Mouse (Mus musculus) liver, embryonic 18 days (tissue): Measurements from ENCODE around the gene Trim30a. TPM values are rescaled to one million over a fixed set of nuclear protein-coding genes. Genes with fewer than 3 reads are reported as not detected.

Experiments
- polyA plus RNA-seq: library from polyadenylated mRNA; depleted of rRNA; stranded (reverse); fragments of >200 nt; gene quantifications from 2 replicates; pipeline ENCODE4 v1.2.3, GENCODE M21; 2012; rRNA removed

Trim30a gene
- polyA plus RNA-seq: 9.0 and 10.3 TPM in 2 replicates

DNA sequence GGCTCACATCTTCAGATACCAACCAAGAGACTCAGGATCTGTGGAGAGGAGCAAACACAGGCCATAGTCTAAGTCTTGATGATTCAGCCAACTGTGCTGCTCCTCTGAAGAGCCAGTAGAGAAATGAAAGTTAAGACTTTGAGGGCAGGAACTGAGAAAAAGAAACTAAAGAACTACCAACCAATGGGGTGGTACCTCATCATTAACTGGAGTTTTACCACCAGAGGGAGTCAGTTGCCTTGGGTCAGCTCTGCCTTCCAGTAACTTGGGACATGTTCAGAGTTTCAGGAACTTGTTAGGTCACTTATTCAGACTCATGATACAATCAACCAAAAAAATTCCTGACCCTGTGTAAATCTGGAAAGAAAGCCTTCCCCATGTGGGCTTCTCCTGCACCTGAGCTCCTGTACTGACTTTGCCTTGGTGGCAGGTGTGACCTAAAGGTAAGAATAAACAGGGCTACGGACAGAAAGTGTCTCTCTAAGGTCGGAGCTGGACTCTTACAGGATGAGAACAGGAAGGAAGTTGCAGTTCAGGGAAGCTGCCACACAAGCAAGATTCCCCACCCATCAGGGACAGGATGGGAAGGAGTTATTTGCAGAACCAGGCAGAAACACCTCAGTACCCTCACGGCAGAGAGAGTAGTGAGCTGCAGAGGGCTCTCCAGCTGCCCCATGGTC, at the start of gene Trim30a:
Trim30a (minus strand) TSS at position 129 of the 680 bp plus-strand sequence.

GRCm38 (mm10) chr7:104507421-104508065, 42.5 kb upstream of the Trim30a start, which contains the start of gene Trim30d:
TSS of gene Trim30d (minus strand) at chr7:104507849.

GRCm38 (mm10) chr7:104400698-104401097, 64.3 kb downstream of the Trim30a start, which contains the start of gene Trim30c:
TSS of gene Trim30c (minus strand) at chr7:104400837.

GRCm38 (mm10) chr7:104369736-104370414, 95.1 kb downstream of the Trim30a start, which contains the start of gene Trim30b:
TSS of gene Trim30b (minus strand) at chr7:104369884.

Other genes with a start within 250 kb of the Trim30a start
- 0.81 and 0.87 TPM in 2 replicates for gene Trim6, start 246.4 kb downstream of the Trim30a start, polyA plus RNA-seq
- gene Trim34a, start 220.7 kb downstream of the Trim30a start, polyA plus RNA-seq: 7.1 and 9.7 TPM in 2 replicates
- 1.1 TPM in 2 replicates for gene Trim5, start 177.1 kb downstream of the Trim30a start, polyA plus RNA-seq
- 8.1 and 9.8 TPM in 2 replicates for gene Trim12a, start 149.7 kb downstream of the Trim30a start, polyA plus RNA-seq
- 0.06 and 0.09 TPM in 2 replicates for gene Trim34b, start 135.7 kb downstream of the Trim30a start, polyA plus RNA-seq
- gene Trim12c, start 111.8 kb downstream of the Trim30a start, polyA plus RNA-seq: 4.3 and 5.4 TPM in 2 replicates
- gene Trim30b, start 95.3 kb downstream of the Trim30a start, polyA plus RNA-seq: 2.0 and 2.1 TPM in 2 replicates
- gene Trim30c, start 64.4 kb downstream of the Trim30a start, polyA plus RNA-seq: 0.65 and 0.76 TPM in 2 replicates
- 3.8 and 4.3 TPM in 2 replicates for gene Trim30d, start 42.7 kb upstream of the Trim30a start, polyA plus RNA-seq
- gene Olfr651, start 84.9 kb upstream of the Trim30a start, polyA plus RNA-seq: not detected in 2 replicates
- not detected in 2 replicates for gene Olfr652, start 95.7 kb upstream of the Trim30a start, polyA plus RNA-seq
- gene Olfr653, start 112.1 kb upstream of the Trim30a start, polyA plus RNA-seq: not detected in 2 replicates
- gene Olfr654, start 121.8 kb upstream of the Trim30a start, polyA plus RNA-seq: not detected in 2 replicates
- gene Olfr655, start 136.6 kb upstream of the Trim30a start, polyA plus RNA-seq: not detected in 2 replicates
- not detected in 2 replicates for gene Olfr656, start 148.8 kb upstream of the Trim30a start, polyA plus RNA-seq
- gene Olfr657, start 159.6 kb upstream of the Trim30a start, polyA plus RNA-seq: not detected in 2 replicates
- 0.01 TPM in 1 of 2 replicates, not detected in the other for gene Olfr658, start 182.1 kb upstream of the Trim30a start, polyA plus RNA-seq
- not detected in 2 replicates for gene Olfr659, start 201.6 kb upstream of the Trim30a start, polyA plus RNA-seq
- not detected in 2 replicates for gene Olfr661, start 221.3 kb upstream of the Trim30a start, polyA plus RNA-seq